Mouse (Mus musculus): ENCODE measurements at regions not wholly inside any gene's neighbourhood (a gene's known extent, or its start where the extent isn't known, plus 50 kb on each side); places are given as distances from the start of the nearest gene placed in this dataset.

DNA sequence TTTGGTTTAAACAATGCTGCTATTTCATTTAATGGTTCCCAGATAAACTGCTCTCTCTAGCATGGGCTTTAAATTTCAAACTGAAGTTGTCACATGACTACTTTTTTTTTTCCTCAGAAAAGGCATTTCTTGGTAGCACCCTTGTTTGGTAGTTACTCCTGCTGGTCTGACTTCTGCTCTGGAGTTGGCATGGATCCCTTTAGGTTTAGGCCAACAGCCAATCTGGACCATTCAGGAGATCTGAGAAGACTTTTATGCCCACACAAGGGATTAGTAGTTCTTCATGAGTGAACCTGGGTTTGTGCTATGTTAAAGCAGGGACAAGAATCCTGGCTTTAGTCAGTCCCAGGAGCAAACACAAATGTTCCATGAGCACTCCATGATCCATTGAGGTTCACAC is 332.0 kb downstream of the Cdk5rap2 start:
- H3K4me2 ChIP-seq (ENCODE audit: low read depth, low read length, poor library complexity, severe bottlenecking): no peak overlapping the region
- H3K4me1 ChIP-seq (ENCODE audit: insufficient read depth, low read length): no peaks in the 10 kb centered on the region
- ATAC-seq (ENCODE audit: low FRiP score): no peak
- H3K27me3 ChIP-seq (ENCODE audit: insufficient read depth, low read length): no peaks in the 10 kb centered on the region
- no peak for DNase-seq (ENCODE audit: low spot score)
- no peaks in the 10 kb centered on the region for H3K36me3 ChIP-seq (ENCODE audit: insufficient read depth, low read length)
- no peak for TF ChIP-seq CTCF (IDR thresholded peaks at IDR 0.05)
- H3K9ac ChIP-seq (replicated peaks; ENCODE audit: low read length, poor library complexity, severe bottlenecking): no peak overlapping the region
- H3K9me3 ChIP-seq (ENCODE audit: low read length): no peaks in the 10 kb centered on the region
- H3K27ac ChIP-seq (ENCODE audit: low read depth, low read length): no peak overlapping the region
- H3K4me3 ChIP-seq (ENCODE audit: low read depth, low read length): no peak overlapping the region

DNA sequence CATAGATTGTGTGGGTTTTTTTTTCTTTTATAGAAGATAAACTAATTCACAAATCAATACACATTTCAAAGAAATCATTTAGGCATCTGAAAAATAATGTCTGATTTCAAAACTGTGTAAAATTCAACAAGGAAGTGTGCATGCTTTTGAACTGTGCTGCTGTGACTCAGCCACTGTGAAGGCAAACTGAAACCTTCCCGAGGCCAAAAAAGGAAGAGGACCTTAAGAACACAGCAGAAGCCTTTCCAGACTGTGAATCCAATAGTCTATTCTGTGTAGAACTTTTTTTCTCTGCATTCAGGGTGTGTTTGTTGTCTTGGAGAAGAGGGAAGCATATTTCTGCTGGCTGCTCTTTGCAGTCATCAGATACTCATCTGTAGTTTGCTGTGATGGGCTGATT is 347.7 kb downstream of the Cdk5rap2 start:
- ATAC-seq (ENCODE audit: low FRiP score) (no peak), DNase-seq (ENCODE audit: low spot score) (no peak)
- Histone ChIP-seq H3K36me3 (ENCODE audit: insufficient read depth, low read length) (no peaks in the 10 kb centered on the region), H3K4me2 (ENCODE audit: low read depth, low read length, poor library complexity, severe bottlenecking) (no peak overlapping the region), H3K9me3 (ENCODE audit: low read length) (no peaks in the 10 kb centered on the region), H3K9ac (replicated peaks; ENCODE audit: low read length, poor library complexity, severe bottlenecking) (no peak overlapping the region), H3K4me1 (ENCODE audit: insufficient read depth, low read length) (no peaks in the 10 kb centered on the region), H3K27me3 (ENCODE audit: insufficient read depth, low read length) (no peaks in the 10 kb centered on the region), H3K27ac (ENCODE audit: low read depth, low read length) (no peak overlapping the region), H3K4me3 (ENCODE audit: low read depth, low read length) (no peak overlapping the region)
- no peak for TF ChIP-seq CTCF (IDR thresholded peaks at IDR 0.05)
- 72% methylated on average over 1 of the region's 1 CpGs for WGBS

DNA sequence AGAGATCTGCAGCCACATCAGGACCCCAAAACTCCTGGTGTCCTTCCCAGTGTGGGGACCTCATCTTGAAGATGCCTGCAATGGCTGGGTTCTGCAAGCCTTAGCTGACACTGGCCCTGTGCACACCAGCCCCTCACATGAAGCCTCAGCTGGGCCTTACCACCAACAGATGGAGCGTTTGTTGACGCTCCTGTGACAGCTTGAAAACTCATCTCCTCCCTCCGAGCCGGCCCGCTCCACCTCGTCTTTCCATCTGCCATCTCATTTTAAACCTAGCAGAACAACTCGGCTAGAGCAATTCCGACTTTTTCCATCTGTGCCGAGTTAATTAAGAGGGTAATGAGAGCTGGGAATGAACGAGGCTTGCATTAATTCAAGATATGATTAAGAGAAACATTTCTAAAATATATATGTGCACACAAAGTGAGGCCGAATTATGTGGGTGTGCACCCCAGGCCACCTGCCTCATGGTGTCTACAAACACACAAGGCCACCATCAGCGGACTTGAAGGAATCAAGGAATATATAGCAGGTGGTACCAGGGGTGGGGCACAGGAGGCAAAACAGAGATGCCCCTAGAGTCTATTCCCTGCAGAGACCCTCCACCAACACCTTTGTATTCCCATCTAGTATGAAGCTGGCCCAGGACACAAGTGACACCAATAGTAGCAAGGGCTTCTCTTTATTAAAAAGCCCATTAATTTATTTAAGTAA is 351.3 kb downstream of the Cdk5rap2 start:
- ATAC-seq (ENCODE audit: low FRiP score) (no peak), DNase-seq (ENCODE audit: low spot score) (peak; percentile 61)
- WGBS: 88% methylated on average over 12 of the region's 12 CpGs
- no peaks in the 10 kb centered on the region for H3K9me3 ChIP-seq (ENCODE audit: low read length)
- H3K4me1 ChIP-seq (ENCODE audit: insufficient read depth, low read length): no peaks in the 10 kb centered on the region
- H3K4me3 ChIP-seq (ENCODE audit: low read depth, low read length): no peak overlapping the region
- no peaks in the 10 kb centered on the region for H3K27me3 ChIP-seq (ENCODE audit: insufficient read depth, low read length)
- H3K4me2 ChIP-seq (ENCODE audit: low read depth, low read length, poor library complexity, severe bottlenecking): no peak overlapping the region
- no peak overlapping the region for H3K27ac ChIP-seq (ENCODE audit: low read depth, low read length)
- no peaks in the 10 kb centered on the region for H3K36me3 ChIP-seq (ENCODE audit: insufficient read depth, low read length)
- no peak for TF ChIP-seq CTCF (IDR thresholded peaks at IDR 0.05)
- H3K9ac ChIP-seq (replicated peaks; ENCODE audit: low read length, poor library complexity, severe bottlenecking): no peak overlapping the region

DNA sequence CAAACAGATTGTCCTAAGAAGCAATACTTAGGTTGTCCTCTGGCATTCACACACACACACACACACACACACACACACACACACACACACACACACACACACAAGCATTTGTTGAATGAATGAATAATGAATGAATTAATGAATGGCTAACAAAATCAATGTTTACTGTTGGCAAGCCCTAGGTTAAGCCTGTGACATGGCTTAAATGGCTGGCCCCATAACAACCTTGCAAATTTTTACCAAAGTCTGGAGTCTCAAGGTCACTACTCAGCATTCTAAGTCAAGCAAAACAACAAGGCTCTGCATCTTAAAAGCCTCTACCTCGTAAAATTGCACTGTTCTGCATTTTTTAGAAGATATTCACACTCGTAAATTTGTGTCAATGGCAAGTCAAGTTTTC is 357.1 kb downstream of the Cdk5rap2 start:
- Histone ChIP-seq H3K9me3 (ENCODE audit: low read length) (no peaks in the 10 kb centered on the region), H3K9ac (replicated peaks; ENCODE audit: low read length, poor library complexity, severe bottlenecking) (no peak overlapping the region), H3K4me3 (ENCODE audit: low read depth, low read length) (no peak overlapping the region), H3K27ac (ENCODE audit: low read depth, low read length) (no peak overlapping the region), H3K27me3 (ENCODE audit: insufficient read depth, low read length) (no peaks in the 10 kb centered on the region), H3K4me2 (ENCODE audit: low read depth, low read length, poor library complexity, severe bottlenecking) (no peak overlapping the region), H3K4me1 (ENCODE audit: insufficient read depth, low read length) (no peaks in the 10 kb centered on the region), H3K36me3 (ENCODE audit: insufficient read depth, low read length) (no peaks in the 10 kb centered on the region)
- TF ChIP-seq CTCF (IDR thresholded peaks at IDR 0.05): no peak
- DNase-seq (ENCODE audit: low spot score) (no peak), ATAC-seq (ENCODE audit: low FRiP score) (no peak)
- 83% methylated on average over 2 of the region's 2 CpGs for WGBS

DNA sequence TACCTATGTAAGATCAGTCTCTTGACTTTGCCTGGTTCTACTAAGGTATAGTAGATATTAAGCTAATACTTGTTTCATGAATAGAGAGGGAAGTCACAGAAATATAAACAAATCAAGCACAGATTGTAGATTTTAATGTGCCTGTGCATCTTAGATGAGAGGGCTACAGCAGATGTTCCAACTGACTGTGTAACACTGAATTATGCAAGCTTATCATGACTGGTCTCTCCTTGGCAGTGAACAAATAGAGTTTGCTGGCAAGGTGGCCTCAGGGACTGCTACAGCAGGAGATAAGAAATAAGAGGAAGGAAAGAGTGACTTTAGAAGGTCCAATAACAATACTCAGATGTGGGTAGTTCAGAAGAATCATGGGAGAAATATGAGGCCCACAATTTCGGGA is 372.0 kb downstream of the Cdk5rap2 start:
- Histone ChIP-seq H3K9ac (replicated peaks; ENCODE audit: low read length, poor library complexity, severe bottlenecking) (no peak overlapping the region), H3K4me3 (ENCODE audit: low read depth, low read length) (no peak overlapping the region), H3K9me3 (ENCODE audit: low read length) (no peaks in the 10 kb centered on the region), H3K36me3 (ENCODE audit: insufficient read depth, low read length) (no peaks in the 10 kb centered on the region), H3K27ac (ENCODE audit: low read depth, low read length) (no peak overlapping the region), H3K27me3 (ENCODE audit: insufficient read depth, low read length) (no peaks in the 10 kb centered on the region), H3K4me1 (ENCODE audit: insufficient read depth, low read length) (no peaks in the 10 kb centered on the region), H3K4me2 (ENCODE audit: low read depth, low read length, poor library complexity, severe bottlenecking) (no peak overlapping the region)
- ATAC-seq (ENCODE audit: low FRiP score) (no peak), DNase-seq (ENCODE audit: low spot score) (no peak)
- 89% methylated on average over 1 of the region's 1 CpGs for WGBS
- no peak for TF ChIP-seq CTCF (IDR thresholded peaks at IDR 0.05)

DNA sequence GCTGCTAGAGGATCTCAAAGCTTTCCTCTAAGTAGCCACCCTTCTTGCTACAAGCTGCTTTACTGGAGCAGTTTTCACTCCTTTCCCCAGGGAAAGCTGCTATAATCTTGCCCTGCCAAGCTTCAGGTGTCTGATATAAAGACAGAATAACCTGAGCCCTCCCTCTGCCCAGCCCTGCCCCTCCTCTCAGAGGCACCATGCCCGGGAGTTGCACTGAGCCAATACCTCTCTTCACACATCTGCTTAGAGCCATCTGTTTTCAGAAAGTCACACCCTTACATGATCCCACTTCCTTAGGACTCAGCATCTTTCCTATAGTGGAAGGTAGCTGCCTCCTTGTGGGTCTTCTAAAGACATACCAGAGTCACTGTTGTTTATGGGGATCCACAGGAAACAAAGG is 374.3 kb downstream of the Cdk5rap2 start:
- Histone ChIP-seq H3K27me3 (ENCODE audit: insufficient read depth, low read length) (no peaks in the 10 kb centered on the region), H3K9me3 (ENCODE audit: low read length) (no peaks in the 10 kb centered on the region), H3K9ac (replicated peaks; ENCODE audit: low read length, poor library complexity, severe bottlenecking) (no peak overlapping the region), H3K4me3 (ENCODE audit: low read depth, low read length) (no peak overlapping the region), H3K4me1 (ENCODE audit: insufficient read depth, low read length) (no peaks in the 10 kb centered on the region), H3K4me2 (ENCODE audit: low read depth, low read length, poor library complexity, severe bottlenecking) (no peak overlapping the region), H3K36me3 (ENCODE audit: insufficient read depth, low read length) (no peaks in the 10 kb centered on the region), H3K27ac (ENCODE audit: low read depth, low read length) (no peak overlapping the region)
- DNase-seq (ENCODE audit: low spot score) (peak; percentile 6), ATAC-seq (ENCODE audit: low FRiP score) (no peak)
- 57% methylated on average over 1 of the region's 1 CpGs for WGBS
- no peak for TF ChIP-seq CTCF (IDR thresholded peaks at IDR 0.05)
